Mouse (Mus musculus) bone marrow macrophage, adult 2 months (primary cell): ENCODE data around the gene Sort1.

Source experiments
- CTCF ChIP-seq: IDR thresholded peaks from 2 replicates; pipeline ENCODE4 v1.5.1; 2012; ENCODE audit warnings: low read depth, mild to moderate bottlenecking, low read length, moderate library complexity
- POLR2A ChIP-seq: IDR thresholded peaks from 2 replicates; pipeline ENCODE4 v1.6.1; 2012; ENCODE audit warnings: mild to moderate bottlenecking, low read depth, low read length, borderline replicate concordance

GRCm38 (mm10) chr3:108392299-108392698, 108.4 kb downstream of the Sort1 start:
- no peak for TF ChIP-seq CTCF
- TF ChIP-seq POLR2A = no peak
